Mouse (Mus musculus) lung, adult 2 months (tissue): ENCODE measurements at regions not wholly inside any gene's neighbourhood (a gene's known extent, or its start where the extent isn't known, plus 50 kb on each side); places are given as distances from the start of the nearest gene placed in this dataset.

Source experiments
- CTCF ChIP-seq: fragments of 200-500 bp; IDR thresholded peaks from 2 replicates; pipeline ENCODE4 v1.5.1; 2011; ENCODE audit warnings: mild to moderate bottlenecking, low read length, control low read depth; ENCODE audit not compliant: insufficient read depth
- POLR2A ChIP-seq: fragments of 200-500 bp; IDR thresholded peaks from 2 replicates; pipeline ENCODE4 v1.6.1; 2011; ENCODE audit warnings: low read depth, mild to moderate bottlenecking, control low read depth, low read length, borderline replicate concordance; ENCODE audit errors: extremely low read depth

GRCm38 (mm10) chr19:15160641-15161040 is 562.8 kb upstream of the Tle4 start:
- TF ChIP-seq CTCF (no peak), POLR2A (no peak)
